Mouse (Mus musculus) common myeloid progenitor, adult 5-6 weeks (primary cell): Measurements from ENCODE around the gene Ahdc1. TPM values are rescaled to one million over a fixed set of nuclear protein-coding genes. Genes with fewer than 3 reads are reported as not detected.
A peak's percentile ranks its signal among the peaks of the same experiment; 100 is the strongest.

Experiments used
- ATAC-seq: replicated peaks from 2 replicates; pipeline ENCODE4 v1.8.0; 2016; ENCODE audit warnings: low read depth, mild to moderate bottlenecking, moderate TSS enrichment, inconsistent platforms; ENCODE audit not compliant: poor library complexity, severe bottlenecking
- total RNA-seq: library from RNA; stranded (forward); fragments of 200-1000, 187-1606 nt; gene quantifications from 2 replicates; pipeline ENCODE4 v1.2.3, GENCODE M21; 2017

Gene Ahdc1
- total RNA-seq, 1 experiment from 2014 or later: 2.6 TPM

- ATAC-seq: no peak
Observed at GRCm38 (mm10) chr4:133065894-133066386, 54.9 kb downstream of the Ahdc1 start.

GRCm38 (mm10) chr4:133068400-133069138, 57.5 kb downstream of the Ahdc1 start:
- ATAC-seq: no peak

- no peak for ATAC-seq
Observed at GRCm38 (mm10) chr4:133070388-133070787, 59.3 kb downstream of the Ahdc1 start.

GRCm38 (mm10) chr4:133070821-133071372, 59.8 kb downstream of the Ahdc1 start:
- ATAC-seq: no peak

GRCm38 (mm10) chr4:133073192-133073591, 62.1 kb downstream of the Ahdc1 start:
- no peak for ATAC-seq

- ATAC-seq: no peak
Observed at GRCm38 (mm10) chr4:133074070-133074819, 63.2 kb downstream of the Ahdc1 start.

GRCm38 (mm10) chr4:133074894-133075572, 64.0 kb downstream of the Ahdc1 start:
- no peak for ATAC-seq

- no peak for ATAC-seq
Observed at GRCm38 (mm10) chr4:133078947-133079346, 67.9 kb downstream of the Ahdc1 start.

- peak; percentile 64; the same call in 1 of the 2 replicates for ATAC-seq
Observed at GRCm38 (mm10) chr4:133079416-133080113, 68.5 kb downstream of the Ahdc1 start.

- ATAC-seq: no peak
Observed at GRCm38 (mm10) chr4:133080862-133081261, 69.8 kb downstream of the Ahdc1 start.

GRCm38 (mm10) chr4:133082216-133082773, 71.2 kb downstream of the Ahdc1 start:
- no peak for ATAC-seq

- no peak for ATAC-seq
Observed at GRCm38 (mm10) chr4:133083991-133084861, 73.2 kb downstream of the Ahdc1 start.

GRCm38 (mm10) chr4:133085011-133085782, 74.1 kb downstream of the Ahdc1 start:
- peak; percentile 31; the same call in 1 of the 2 replicates for ATAC-seq

- no peak for ATAC-seq
Observed at GRCm38 (mm10) chr4:133085783-133086342, 74.8 kb downstream of the Ahdc1 start.

- no peak for ATAC-seq
Observed at GRCm38 (mm10) chr4:133087177-133087714, 76.2 kb downstream of the Ahdc1 start.

- no peak for ATAC-seq
Observed at GRCm38 (mm10) chr4:133087835-133088234, 76.8 kb downstream of the Ahdc1 start.

GRCm38 (mm10) chr4:133089319-133089718, 78.3 kb downstream of the Ahdc1 start:
- no peak for ATAC-seq
